Mouse (Mus musculus) liver, embryonic 14.5 days (tissue): ENCODE measurements at regions not wholly inside any gene's neighbourhood (a gene's known extent, or its start where the extent isn't known, plus 50 kb on each side); places are given as distances from the start of the nearest gene placed in this dataset.
"Not testable (repeated sequence)": the region's sequence is repeated elsewhere in the genome, so short reads cannot be mapped to it uniquely, and the experiment has no call there.

Source experiments
- ATAC-seq: fragments of 200-750 bp; cut with Nextera tagmentation; 2 replicates; pipeline ENCODE4 v1.8.0; 2017; ENCODE audit warnings: moderate number of reproducible peaks, mild to moderate bottlenecking, moderate library complexity; ENCODE audit not compliant: insufficient read depth
- DNase-seq, 3 experiments: peaks; one replicate each; pipeline ENCODE4 v3.0.0-alpha.2; 2012 to 2013; ENCODE audit warnings: low read depth in 3 of 3, low spot score in 3 of 3
- H3K27ac ChIP-seq: fragments of 300-500 bp; sonication (generic); 2 replicates; pipeline ENCODE4 v1.5.1; 2014; ENCODE audit warnings: moderate library complexity, mild to moderate bottlenecking, control low read depth, inconsistent platforms
- H3K27me3 ChIP-seq: fragments of 300-500 bp; sonication (generic); 2 replicates; pipeline ENCODE4 v1.6.1; 2014; ENCODE audit warnings: mild to moderate bottlenecking, low read length, moderate library complexity; ENCODE audit not compliant: control insufficient read depth, insufficient read depth
- H3K36me3 ChIP-seq: fragments of 300-500 bp; sonication (generic); replicated peaks from 2 replicates; pipeline ENCODE4 v1.6.1; 2014; ENCODE audit warnings: low read depth; ENCODE audit not compliant: control insufficient read depth, insufficient read depth
- H3K4me1 ChIP-seq, 2 experiments: fragments of 200-500 bp in 1 of 2; fragments of 300-500 bp in 1 of 2; sonication (generic) in 1 of 2; replicated peaks; 2 replicates each; pipeline ENCODE4 v1.6.1; 2012 to 2014; ENCODE audit warnings: antibody characterized with exemption in 1 of 2, inconsistent platforms in 1 of 2, low read length in 1 of 2; ENCODE audit not compliant: control insufficient read depth in 2 of 2, insufficient read depth in 2 of 2
- H3K4me2 ChIP-seq: fragments of 300-500 bp; sonication (generic); 2 replicates; pipeline ENCODE4 v1.6.1; 2014; ENCODE audit warnings: low read depth, mild to moderate bottlenecking, control low read depth, moderate library complexity
- H3K4me3 ChIP-seq, 2 experiments: fragments of 200-500 bp in 1 of 2; fragments of 300-500 bp in 1 of 2; sonication (generic) in 1 of 2; 2 replicates each; pipeline ENCODE4 v1.5.1; 2012 to 2014; ENCODE audit warnings: low read depth in 2 of 2, low read length in 2 of 2, mild to moderate bottlenecking in 2 of 2, control low read depth in 1 of 2, inconsistent platforms in 1 of 2, moderate library complexity in 1 of 2; ENCODE audit not compliant: insufficient read depth in 1 of 2
- H3K9ac ChIP-seq: fragments of 300-500 bp; sonication (generic); replicated peaks from 2 replicates; pipeline ENCODE4 v1.6.1; 2014; ENCODE audit warnings: mild to moderate bottlenecking, control low read depth, moderate library complexity
- H3K9me3 ChIP-seq: fragments of 300-500 bp; sonication (generic); 2 replicates; pipeline ENCODE4 v1.6.1; 2016; ENCODE audit warnings: low read length, mixed read lengths; ENCODE audit not compliant: control insufficient read depth
- CTCF ChIP-seq: IDR thresholded peaks from 2 replicates; pipeline ENCODE4 v1.5.1; 2016; ENCODE audit warnings: antibody characterized with exemption, low read depth, control low read depth
- EP300 ChIP-seq: IDR thresholded peaks from 2 replicates; pipeline ENCODE4 v1.6.1; 2016; ENCODE audit warnings: antibody characterized with exemption, low read depth
- WGBS: fragments of 180-500 bp; shearing (Covaris S2); extraction: QIAGEN DNeasy Blood & Tissue Kit; methylation state at CpG from one replicate; pipeline ENCODE4 v1.1.7; 2014; ENCODE audit not compliant: insufficient replicate concordance; 5-methylcytosine and 5-hydroxymethylcytosine counted together

DNA sequence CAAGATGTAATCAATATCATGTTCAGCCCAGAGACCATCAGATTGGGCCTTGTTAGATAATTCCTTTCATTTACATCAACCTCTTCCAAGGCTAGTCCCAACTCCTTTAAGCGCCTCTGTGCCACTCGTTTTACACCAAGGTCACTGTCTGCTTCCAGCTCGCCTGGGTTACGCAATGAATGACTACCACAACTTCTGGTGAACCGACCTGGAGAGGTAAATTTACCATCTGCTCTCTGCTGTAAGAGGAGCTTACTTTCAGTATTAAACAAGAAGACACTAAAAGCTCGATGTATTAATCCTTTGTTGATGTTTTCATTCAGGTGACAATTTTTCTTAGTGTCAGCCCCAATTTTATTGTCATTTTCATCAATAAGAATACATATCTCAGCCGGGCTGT lies 51.7 kb upstream of the Fam174b start:
- no peak overlapping the region for H3K9ac ChIP-seq
- no peaks in the 10 kb centered on the region for H3K9me3 ChIP-seq
- TF ChIP-seq CTCF = no peak
- H3K27ac ChIP-seq = no peak overlapping the region
- WGBS = 54% methylated on average over 7 of the region's 7 CpGs
- H3K4me1 ChIP-seq = no peaks in the 10 kb centered on the region
- ATAC-seq (no peak), DNase-seq (no peak)
- H3K27me3 ChIP-seq = no peaks in the 10 kb centered on the region
- no peak overlapping the region for H3K4me2 ChIP-seq
- no peak overlapping the region for H3K4me3 ChIP-seq
- no peaks in the 10 kb centered on the region for H3K36me3 ChIP-seq

DNA sequence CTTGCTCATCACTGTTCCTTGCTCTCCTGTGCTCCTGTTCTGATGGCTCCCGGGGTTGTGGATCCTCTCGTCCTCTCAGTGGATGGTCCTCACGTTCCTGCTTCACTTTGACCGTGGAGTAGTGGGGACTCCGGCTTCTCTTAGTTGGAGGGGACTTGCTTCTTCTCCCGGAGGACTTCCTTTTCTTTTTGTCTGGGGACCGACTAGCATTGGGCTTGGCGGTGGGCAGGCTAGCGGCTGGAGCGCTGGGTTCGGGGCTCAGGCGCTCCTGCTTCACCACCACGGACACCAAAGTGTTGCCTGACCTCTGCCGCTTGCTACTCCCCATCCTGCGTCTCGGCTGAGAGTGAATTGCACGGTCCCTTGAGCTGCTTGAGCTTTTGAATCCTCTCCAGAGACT lies 53.9 kb upstream of the Fam174b start:
- H3K4me1 ChIP-seq, H3K9ac ChIP-seq, H3K4me2 ChIP-seq, H3K36me3 ChIP-seq, H3K9me3 ChIP-seq, H3K27ac ChIP-seq, ATAC-seq, H3K4me3 ChIP-seq, DNase-seq, H3K27me3 ChIP-seq: not testable (repeated sequence)
- 82% methylated on average over 16 of the region's 17 CpGs for WGBS

DNA sequence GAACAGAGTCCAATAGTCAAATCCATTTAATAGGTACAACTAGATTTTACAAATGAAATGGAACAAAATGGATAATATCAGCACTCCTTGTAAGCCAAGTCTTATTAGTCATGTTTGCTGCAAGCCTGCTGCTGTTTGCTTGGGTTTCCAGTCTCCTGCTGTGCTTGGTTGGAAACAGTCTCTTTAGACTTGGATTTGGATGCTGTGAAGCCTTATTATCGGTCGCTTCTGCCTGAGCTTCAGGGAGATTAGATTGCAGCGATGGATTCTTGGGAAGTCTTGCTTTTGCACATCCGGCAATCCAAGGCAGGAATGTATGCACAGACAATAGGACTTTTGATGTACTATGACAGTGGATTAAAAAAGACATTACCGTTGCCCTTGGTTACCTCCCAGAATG lies 57.3 kb upstream of the Fam174b start:
- H3K9ac ChIP-seq = no peak overlapping the region
- WGBS = 70% methylated on average over 5 of the region's 5 CpGs
- no peaks in the 10 kb centered on the region for H3K4me1 ChIP-seq
- no peak overlapping the region for H3K27ac ChIP-seq
- no peak overlapping the region for H3K4me3 ChIP-seq
- TF ChIP-seq EP300 (no peak), CTCF (no peak)
- no peaks in the 10 kb centered on the region for H3K36me3 ChIP-seq
- ATAC-seq = no peak
- no peaks in the 10 kb centered on the region for H3K9me3 ChIP-seq
- no peak for DNase-seq
- no peaks in the 10 kb centered on the region for H3K27me3 ChIP-seq
- H3K4me2 ChIP-seq = no peak overlapping the region

- 34% methylated on average over 4 of the region's 4 CpGs for WGBS
- no peak for ATAC-seq
- Histone ChIP-seq H3K9ac (no peak overlapping the region), H3K27me3 (no peaks in the 10 kb centered on the region), H3K4me1 (no peaks in the 10 kb centered on the region), H3K27ac (no peak overlapping the region), H3K4me2 (no peak overlapping the region), H3K4me3 (no peak overlapping the region), H3K36me3 (no peaks in the 10 kb centered on the region), H3K9me3 (no peaks in the 10 kb centered on the region)
- no peak for DNase-seq
- no peak for TF ChIP-seq EP300
- TF ChIP-seq CTCF = no peak
These were observed 69.5 kb upstream of the Fam174b start for GRCm38 (mm10) chr7:73670598-73670997.

- H3K4me2 ChIP-seq = no peak overlapping the region
- H3K9ac ChIP-seq = no peak overlapping the region
- WGBS = 57% methylated on average over 2 of the region's 2 CpGs
- no peaks in the 10 kb centered on the region for H3K36me3 ChIP-seq
- DNase-seq (no peak), ATAC-seq (no peak)
- H3K27ac ChIP-seq = no peak overlapping the region
- no peaks in the 10 kb centered on the region for H3K9me3 ChIP-seq
- H3K4me1 ChIP-seq = no peaks in the 10 kb centered on the region
- no peak overlapping the region for H3K4me3 ChIP-seq
- TF ChIP-seq CTCF (no peak), EP300 (no peak)
- no peaks in the 10 kb centered on the region for H3K27me3 ChIP-seq
These were observed 71.3 kb upstream of the Fam174b start for GRCm38 (mm10) chr7:73668791-73669190.
